Mouse (Mus musculus): ENCODE results near the gene Olfr308.

GRCm38 (mm10) chr7:86325530-86325929 is at the start of gene Olfr308:
- TF ChIP-seq POLR2A (IDR thresholded peaks at IDR 0.05; ENCODE audit: insufficient read length, low read depth), result no peak
- no peak for TF ChIP-seq POLR2AphosphoS2 (IDR thresholded peaks at IDR 0.05; ENCODE audit: insufficient read length, low read depth)
- no peak for TF ChIP-seq USF1 (IDR thresholded peaks at IDR 0.05; ENCODE audit: low read depth)
- no peak for TF ChIP-seq MYOG (IDR thresholded peaks at IDR 0.05; ENCODE audit: control insufficient read depth in 1 of 3, insufficient read depth in 1 of 3, insufficient read length in 2 of 3, low read depth in 2 of 3)
- no peak for TF ChIP-seq TCF3 (IDR thresholded peaks at IDR 0.05; ENCODE audit: insufficient read length, low read depth)
- TF ChIP-seq SRF (IDR thresholded peaks at IDR 0.05; ENCODE audit: control insufficient read depth, insufficient read length, low read depth), result no peak
- no peak for TF ChIP-seq TCF12 (IDR thresholded peaks at IDR 0.05; ENCODE audit: insufficient read depth, poor library complexity, severe bottlenecking)
- TF ChIP-seq MAX (IDR thresholded peaks at IDR 0.05; ENCODE audit: low read depth), result no peak
- TF ChIP-seq E2F4 (IDR thresholded peaks at IDR 0.05; ENCODE audit: insufficient read depth), result no peak
- no peak for TF ChIP-seq CEBPB (IDR thresholded peaks at IDR 0.05; ENCODE audit: insufficient read depth, poor library complexity, severe bottlenecking)

All from myocyte (in vitro differentiated cells).